Mouse (Mus musculus): Measurements from ENCODE around the gene Art3.
A peak's percentile ranks its signal among the peaks of the same experiment; 100 is the strongest.
"Not testable (repeated sequence)": the region's sequence is repeated elsewhere in the genome, so short reads cannot be mapped to it uniquely, and the experiment has no call there.

Gene Art3

GRCm38 (mm10) chr5:92336743-92337142 is 5.1 kb downstream of the Art3 start:
- no peak for DNase-seq (ENCODE audit: low spot score in 2 of 2)

DNA sequence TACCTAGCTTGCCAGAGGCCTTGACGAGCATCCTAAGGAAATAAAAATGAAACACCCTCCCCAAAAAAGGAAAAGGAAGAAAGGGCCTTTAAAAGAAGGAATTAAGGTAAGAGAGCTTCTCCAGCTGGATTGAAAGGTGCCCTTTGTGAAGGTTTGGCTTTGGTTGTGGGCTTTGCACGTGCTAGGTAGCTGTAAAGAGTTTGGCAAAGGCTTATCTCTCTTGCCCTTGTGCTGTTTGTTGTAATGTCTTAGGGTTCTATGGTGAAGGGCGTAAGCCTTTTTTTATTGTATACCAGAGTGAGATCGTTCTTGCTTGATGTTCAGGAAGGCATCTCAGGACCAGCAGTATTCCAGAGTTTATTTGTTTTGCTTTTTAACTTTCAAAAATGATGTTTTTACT is 9.0 kb downstream of the Art3 start:
- DNase-seq (ENCODE audit: low spot score in 2 of 2), result no peak

DNA sequence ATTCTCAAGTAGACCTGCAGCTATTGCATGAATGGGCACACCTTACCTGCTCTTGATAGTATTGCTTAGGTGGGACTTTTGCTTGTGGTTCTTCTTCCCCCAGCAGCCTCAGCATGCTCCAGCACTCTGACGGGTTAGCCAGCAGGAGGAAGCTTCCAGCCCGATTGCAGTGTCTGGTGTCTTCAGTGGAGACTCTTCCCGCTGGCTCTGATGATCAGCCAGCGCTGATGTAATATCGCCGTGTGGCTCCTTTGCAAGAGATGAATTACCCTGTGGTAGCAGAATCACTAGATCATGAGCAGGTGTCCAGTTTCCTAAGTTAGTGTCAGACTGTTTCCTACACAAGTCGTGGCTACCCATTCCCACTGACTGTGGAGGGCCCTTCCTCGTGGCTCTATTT is 13.4 kb downstream of the Art3 start:
- DNase-seq (ENCODE audit: low spot score in 2 of 2), result no peak

- peak in 1 of 2 experiments; percentile 65 for DNase-seq (ENCODE audit: low spot score in 2 of 2)
Measured at GRCm38 (mm10) chr5:92348794-92349413, 17.3 kb downstream of the Art3 start, which contains the start of gene Cxcl10. Gene Cxcl10, minus strand, starts transcription at chr5:92348889.

GRCm38 (mm10) chr5:92349731-92350130 is 18.1 kb downstream of the Art3 start:
- no peak for DNase-seq (ENCODE audit: low spot score in 2 of 2)

- DNase-seq (ENCODE audit: low spot score in 2 of 2), result not testable (repeated sequence)
Measured at GRCm38 (mm10) chr5:92352716-92353115, 21.1 kb downstream of the Art3 start.

DNA sequence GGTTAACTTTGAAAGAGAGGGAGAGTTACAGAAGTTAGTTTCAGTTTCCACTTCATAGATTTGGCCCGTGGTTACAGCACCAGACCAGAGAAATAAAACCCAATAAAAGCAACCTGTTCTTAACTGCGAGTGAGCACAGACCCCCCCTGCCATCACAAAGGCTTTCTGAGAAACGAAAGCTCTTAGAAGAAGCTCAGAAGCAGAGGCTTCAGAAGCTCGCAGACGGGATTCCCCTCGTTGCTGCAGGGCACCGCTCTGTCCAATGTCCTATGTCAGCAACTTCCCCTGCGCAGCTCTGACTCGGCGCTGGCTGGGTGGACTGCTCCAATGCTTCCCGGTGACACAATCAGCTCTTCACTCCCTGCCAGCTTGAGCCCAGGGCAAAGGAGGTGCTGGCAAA is 21.9 kb downstream of the Art3 start:
- peak; percentile 35 to 59 for DNase-seq (ENCODE audit: low spot score in 2 of 2)

DNA sequence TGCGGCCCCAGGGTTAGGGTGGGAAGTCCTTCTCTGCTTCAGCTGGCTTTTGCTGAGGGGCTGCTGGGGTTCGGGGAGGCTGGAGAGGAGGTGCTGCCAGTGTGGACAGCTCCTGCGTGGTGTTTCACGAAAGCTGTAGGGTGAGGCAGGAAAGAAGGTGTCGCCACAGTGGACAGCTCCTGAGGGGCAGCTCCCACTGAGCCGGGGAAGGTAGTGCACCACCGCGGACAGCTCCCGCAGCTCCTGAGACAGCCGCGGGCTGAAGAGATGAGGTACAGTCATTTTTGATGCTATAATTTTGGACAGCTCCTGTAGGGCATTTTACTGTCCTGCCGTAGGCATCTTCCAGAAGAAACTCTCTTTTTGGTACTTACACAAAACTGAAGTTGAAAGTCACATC is 26.4 kb downstream of the Art3 start:
- no peak for DNase-seq (ENCODE audit: low spot score in 2 of 2)

GRCm38 (mm10) chr5:92358767-92359455 is 27.3 kb downstream of the Art3 start:
- no peak for DNase-seq (ENCODE audit: low spot score in 2 of 2)

GRCm38 (mm10) chr5:92363179-92363578 is 31.6 kb downstream of the Art3 start:
- DNase-seq (ENCODE audit: low spot score in 2 of 2), result no peak

- no peak for DNase-seq (ENCODE audit: low spot score in 2 of 2)
Measured at GRCm38 (mm10) chr5:92364011-92364410, 32.4 kb downstream of the Art3 start.

DNA sequence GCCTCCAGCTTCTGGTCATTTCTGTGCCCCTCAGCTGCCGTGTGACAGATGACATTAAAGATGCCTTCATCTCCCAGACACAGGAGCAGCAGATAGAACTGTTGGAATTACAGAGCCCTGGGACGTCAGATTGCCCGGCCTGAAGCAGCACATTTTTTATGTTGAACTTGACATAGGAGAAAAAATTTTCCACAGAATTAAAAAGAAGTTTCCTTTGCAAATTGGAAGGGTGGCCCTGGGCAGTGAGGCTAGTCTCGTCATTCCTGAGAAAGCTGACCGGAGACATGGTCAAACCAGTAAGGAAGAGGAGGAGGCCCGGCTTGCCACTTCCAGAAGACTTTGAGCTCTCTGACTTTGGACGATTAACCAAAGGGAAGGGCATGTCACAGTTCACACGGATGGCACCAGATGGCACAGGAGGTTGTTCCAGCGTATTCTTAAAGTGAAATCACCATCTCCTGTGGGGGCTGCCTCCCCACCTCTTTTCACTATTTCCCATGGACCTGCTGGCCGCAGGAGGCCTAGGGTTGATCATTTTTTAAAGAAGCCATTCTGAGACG is 33.6 kb downstream of the Art3 start:
- no peak for DNase-seq (ENCODE audit: low spot score in 2 of 2)

- DNase-seq (ENCODE audit: low spot score in 2 of 2), result no peak
Measured at GRCm38 (mm10) chr5:92366565-92366964, 34.9 kb downstream of the Art3 start.

DNA sequence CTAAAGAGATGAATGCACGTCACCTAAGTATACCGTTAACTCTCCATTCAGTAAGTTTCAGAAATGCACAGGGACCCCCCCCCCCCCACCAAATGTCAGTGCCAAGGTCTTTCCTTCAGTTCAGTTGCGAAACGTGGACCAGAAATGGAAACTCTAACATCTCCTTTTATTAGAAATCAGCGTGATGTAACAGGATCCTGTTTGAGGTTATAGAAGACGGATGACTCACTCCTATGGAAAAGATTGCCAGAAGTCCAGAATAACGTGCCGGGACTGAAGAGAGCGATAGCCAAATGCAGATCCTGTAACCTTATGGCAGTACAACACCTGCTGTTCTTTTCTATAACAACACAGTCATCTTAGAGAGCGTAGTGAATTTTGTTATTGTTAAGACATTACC is 36.8 kb downstream of the Art3 start:
- no peak for DNase-seq (ENCODE audit: low spot score in 2 of 2)

DNA sequence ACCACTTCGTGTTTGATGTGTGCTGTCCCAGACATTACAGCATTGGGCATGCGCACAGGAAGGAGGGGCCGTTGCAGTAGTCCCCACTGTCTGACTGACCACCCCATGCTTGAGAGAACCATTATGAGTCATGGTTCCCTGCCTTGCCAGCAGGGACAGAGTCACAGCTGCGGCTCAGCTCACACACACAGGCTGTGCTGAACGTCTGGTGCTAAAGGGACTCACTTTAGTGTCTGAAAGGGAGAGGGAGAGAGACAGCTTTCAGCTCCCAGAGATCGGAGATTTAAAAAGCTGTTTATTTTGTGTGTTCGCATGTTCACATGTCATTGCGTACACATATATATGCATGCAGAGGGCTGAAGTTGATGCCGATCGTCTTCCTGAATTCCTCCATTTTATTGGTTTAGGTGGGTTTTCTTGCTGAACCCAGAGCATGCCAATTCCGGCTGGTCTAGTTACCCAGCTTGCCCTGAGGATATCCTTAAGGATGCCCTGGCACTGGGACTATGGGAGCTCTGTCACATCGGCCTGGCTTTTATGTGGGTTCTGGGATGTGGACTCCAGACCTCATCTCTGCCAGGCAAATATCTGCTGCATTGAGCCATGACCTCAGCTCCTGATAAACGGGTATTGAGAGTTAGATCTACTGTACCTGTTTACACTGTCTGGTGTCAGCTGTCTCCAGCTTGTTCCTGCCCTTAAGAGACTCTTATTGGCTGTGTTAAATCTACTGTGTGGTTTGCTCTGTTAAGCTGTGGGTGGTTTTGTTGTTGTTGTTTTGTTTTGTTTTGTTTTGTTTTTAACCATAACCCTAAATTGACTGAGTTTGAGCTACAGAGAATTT is 37.7 kb downstream of the Art3 start:
- DNase-seq (ENCODE audit: low spot score in 2 of 2), result peak in 1 of 2 experiments; percentile 43

- no peak for DNase-seq (ENCODE audit: low spot score in 2 of 2)
Measured at GRCm38 (mm10) chr5:92370392-92370791, 38.8 kb downstream of the Art3 start.

GRCm38 (mm10) chr5:92370891-92371290 is 39.3 kb downstream of the Art3 start:
- DNase-seq (ENCODE audit: low spot score in 2 of 2), result no peak

DNA sequence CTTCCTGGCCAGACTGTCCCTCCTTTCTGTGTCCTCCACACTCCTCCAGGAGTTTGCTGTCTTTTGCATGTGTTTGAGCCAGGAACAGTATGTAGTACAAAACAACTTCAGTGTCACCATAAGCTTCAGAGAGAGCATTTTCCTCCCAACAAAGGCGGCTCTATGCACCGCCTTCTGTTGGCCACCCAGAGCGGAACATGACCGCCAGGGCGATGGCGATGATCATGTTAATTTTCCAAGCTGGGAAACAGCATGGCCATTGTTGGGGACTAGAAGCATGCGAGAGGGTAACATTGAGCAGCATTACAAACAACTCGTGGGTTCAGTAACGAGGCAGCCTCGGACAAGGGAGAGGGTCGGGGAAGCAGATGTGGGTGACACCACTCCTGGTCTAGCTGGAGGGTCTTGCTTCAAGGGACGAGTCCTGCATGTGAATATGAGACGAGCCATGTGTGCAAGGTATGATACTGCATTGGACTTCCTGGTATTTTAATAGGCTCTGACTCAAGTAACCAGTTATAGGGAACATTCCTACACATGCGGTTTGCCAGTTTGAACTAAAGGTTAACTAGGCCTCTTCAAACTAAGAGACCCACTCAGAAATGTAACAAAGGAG is 39.8 kb downstream of the Art3 start:
- no peak for DNase-seq (ENCODE audit: low spot score in 2 of 2)

DNA sequence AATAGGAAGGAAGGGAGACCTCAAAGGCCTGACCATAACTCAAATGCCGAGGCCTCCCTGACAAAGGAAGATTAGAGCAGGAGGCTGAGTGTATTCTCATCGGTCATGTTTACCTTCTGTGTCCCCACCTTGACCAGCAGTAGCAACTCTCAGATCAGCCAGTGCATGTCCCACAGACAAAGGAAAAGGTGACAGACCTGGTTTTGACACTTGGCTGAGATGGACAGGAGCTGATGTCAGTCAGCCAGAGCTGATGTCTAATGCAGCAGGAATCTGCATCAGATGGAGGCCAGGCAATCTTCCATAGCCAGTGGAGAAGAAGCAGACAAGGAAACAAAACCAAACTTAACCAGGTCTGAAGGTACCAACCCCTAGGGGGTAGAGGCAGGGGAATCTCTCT is 41.0 kb downstream of the Art3 start:
- no peak for DNase-seq (ENCODE audit: low spot score in 2 of 2)

- peak in 1 of 2 experiments; percentile 42 for DNase-seq (ENCODE audit: low spot score in 2 of 2)
Measured at GRCm38 (mm10) chr5:92374721-92375142, 43.1 kb downstream of the Art3 start.

GRCm38 (mm10) chr5:92375368-92375767 is 43.7 kb downstream of the Art3 start:
- DNase-seq (ENCODE audit: low spot score in 2 of 2), result peak in 1 of 2 experiments; percentile 51

Data from spleen, postnatal 10 days (tissue).